Mouse (Mus musculus) limb, embryonic 11.5 days (tissue): ENCODE data around the gene Wdr20rt. TPM values are rescaled to one million over a fixed set of nuclear protein-coding genes. Genes with fewer than 3 reads are reported as not detected.
"Not testable (repeated sequence)": the region's sequence is repeated elsewhere in the genome, so short reads cannot be mapped to it uniquely, and the experiment has no call there.

ENCODE experiments used
- ATAC-seq: fragments of 200-750 bp; cut with Nextera tagmentation; 2 replicates; pipeline ENCODE4 v1.8.0; 2017; ENCODE audit warnings: low read depth; ENCODE audit not compliant: insufficient number of reproducible peaks, low FRiP score, low TSS enrichment
- DNase-seq: peaks from one replicate; pipeline ENCODE4 v3.0.0-alpha.2; 2015; ENCODE audit warnings: low spot score
- H3K27ac ChIP-seq: fragments of 300-500 bp; sonication (generic); replicated peaks from 2 replicates; pipeline ENCODE4 v1.5.1; 2014; ENCODE audit warnings: low read depth, mild to moderate bottlenecking, low read length
- H3K27me3 ChIP-seq: fragments of 300-500 bp; sonication (generic); 2 replicates; pipeline ENCODE4 v1.6.1; 2014; ENCODE audit warnings: mild to moderate bottlenecking, low read length, mixed read lengths; ENCODE audit not compliant: control insufficient read depth, insufficient read depth
- H3K36me3 ChIP-seq: fragments of 300-500 bp; sonication (generic); 2 replicates; pipeline ENCODE4 v1.6.1; 2014; ENCODE audit warnings: mild to moderate bottlenecking, low read length, moderate library complexity, mixed read lengths; ENCODE audit not compliant: control insufficient read depth, insufficient read depth
- H3K4me1 ChIP-seq: fragments of 300-500 bp; sonication (generic); 2 replicates; pipeline ENCODE4 v1.6.1; 2014; ENCODE audit warnings: low read length, mixed read lengths; ENCODE audit not compliant: control insufficient read depth, insufficient read depth
- H3K4me2 ChIP-seq: fragments of 300-500 bp; sonication (generic); 2 replicates; pipeline ENCODE4 v1.6.1; 2014; ENCODE audit warnings: low read depth, mild to moderate bottlenecking, moderate library complexity; ENCODE audit not compliant: severe bottlenecking
- H3K4me3 ChIP-seq: fragments of 300-500 bp; sonication (generic); 2 replicates; pipeline ENCODE4 v1.5.1; 2014; ENCODE audit warnings: low read depth, low read length
- H3K9ac ChIP-seq: fragments of 300-500 bp; sonication (generic); 2 replicates; pipeline ENCODE4 v1.6.1; 2014; ENCODE audit warnings: mild to moderate bottlenecking, low read length
- H3K9me3 ChIP-seq: fragments of 300-500 bp; sonication (generic); 2 replicates; pipeline ENCODE4 v1.6.1; 2016; ENCODE audit warnings: low read length; ENCODE audit not compliant: control insufficient read depth
- WGBS: fragments of 180-500 bp; shearing (Covaris S2); extraction: QIAGEN DNeasy Blood & Tissue Kit; methylation state at CpG from one replicate; pipeline ENCODE4 v1.1.7; 2014; 5-methylcytosine and 5-hydroxymethylcytosine counted together
- polyA plus RNA-seq: library from polyadenylated mRNA; unstranded; fragments of >200 nt; fragmentation: Nextera tagmentation; extraction: Ambion mirVana; gene quantifications from 2 replicates; pipeline ENCODE4 v1.2.1, GENCODE M21; 2014

The Wdr20rt gene
- polyA plus RNA-seq, 1 experiment from 2014 or later = not detected

- H3K4me2 ChIP-seq, DNase-seq, H3K4me3 ChIP-seq, ATAC-seq, H3K9me3 ChIP-seq, H3K27me3 ChIP-seq, H3K36me3 ChIP-seq, H3K4me1 ChIP-seq, H3K27ac ChIP-seq, H3K9ac ChIP-seq: not testable (repeated sequence)
- 82% methylated on average over 2 of the region's 2 CpGs for WGBS
Measured at GRCm38 (mm10) chr12:65232801-65233200, 7.5 kb downstream of the Wdr20rt start.

GRCm38 (mm10) chr12:65250116-65250738, 24.9 kb downstream of the Wdr20rt start:
- WGBS = 93% methylated on average over 10 of the region's 10 CpGs
- Histone ChIP-seq H3K27ac (no peak overlapping the region), H3K4me3 (no peak overlapping the region), H3K4me1 (no peaks in the 10 kb centered on the region), H3K27me3 (no peaks in the 10 kb centered on the region), H3K4me2 (no peak overlapping the region), H3K36me3 (no peaks in the 10 kb centered on the region), H3K9ac (no peak overlapping the region), H3K9me3 (no peaks in the 10 kb centered on the region)
- ATAC-seq (no peak), DNase-seq (no peak)

GRCm38 (mm10) chr12:65256887-65257286, 31.6 kb downstream of the Wdr20rt start:
- DNase-seq = no peak
- H3K27ac ChIP-seq = no peak overlapping the region
- no peak overlapping the region for H3K4me3 ChIP-seq
- no peak overlapping the region for H3K4me2 ChIP-seq
- H3K36me3 ChIP-seq = no peaks in the 10 kb centered on the region
- ATAC-seq = no peak
- no peaks in the 10 kb centered on the region for H3K9me3 ChIP-seq
- H3K27me3 ChIP-seq = no peaks in the 10 kb centered on the region
- H3K4me1 ChIP-seq = no peaks in the 10 kb centered on the region
- H3K9ac ChIP-seq = no peak overlapping the region

- DNase-seq (peak; percentile 27), ATAC-seq (no peak)
- H3K9ac ChIP-seq = no peak overlapping the region
- H3K27ac ChIP-seq = no peak overlapping the region
- H3K9me3 ChIP-seq = no peaks in the 10 kb centered on the region
- no peak overlapping the region for H3K4me3 ChIP-seq
- no peak overlapping the region; the same call in 1 of the 2 replicates for H3K4me2 ChIP-seq
- H3K27me3 ChIP-seq = no peaks in the 10 kb centered on the region
- no peaks in the 10 kb centered on the region for H3K36me3 ChIP-seq
- H3K4me1 ChIP-seq = no peaks in the 10 kb centered on the region
- 52% methylated on average over 19 of the region's 19 CpGs for WGBS
Measured at GRCm38 (mm10) chr12:65258212-65259138, 33.2 kb downstream of the Wdr20rt start.

- H3K27ac ChIP-seq = no peak overlapping the region
- no peak overlapping the region for H3K4me3 ChIP-seq
- H3K4me2 ChIP-seq = no peak overlapping the region
- DNase-seq (no peak), ATAC-seq (no peak)
- WGBS = 87% methylated on average over 13 of the region's 13 CpGs
- H3K9me3 ChIP-seq = no peaks in the 10 kb centered on the region
- no peaks in the 10 kb centered on the region for H3K4me1 ChIP-seq
- no peaks in the 10 kb centered on the region for H3K27me3 ChIP-seq
- no peak overlapping the region for H3K9ac ChIP-seq
- H3K36me3 ChIP-seq = no peaks in the 10 kb centered on the region
Measured at GRCm38 (mm10) chr12:65259139-65260111, 34.1 kb downstream of the Wdr20rt start.

- no peak overlapping the region for H3K4me3 ChIP-seq
- WGBS = 79% methylated on average over 5 of the region's 5 CpGs
- H3K9me3 ChIP-seq = no peaks in the 10 kb centered on the region
- H3K36me3 ChIP-seq = no peaks in the 10 kb centered on the region
- no peak overlapping the region for H3K27ac ChIP-seq
- no peak for ATAC-seq
- H3K4me1 ChIP-seq = no peaks in the 10 kb centered on the region
- DNase-seq = no peak
- no peak overlapping the region for H3K9ac ChIP-seq
- no peaks in the 10 kb centered on the region for H3K27me3 ChIP-seq
- no peak overlapping the region for H3K4me2 ChIP-seq
Measured at GRCm38 (mm10) chr12:65268311-65268984, 43.1 kb downstream of the Wdr20rt start.

GRCm38 (mm10) chr12:65269406-65269805, 44.1 kb downstream of the Wdr20rt start:
- no peaks in the 10 kb centered on the region for H3K27me3 ChIP-seq
- no peak overlapping the region for H3K4me2 ChIP-seq
- no peaks in the 10 kb centered on the region for H3K36me3 ChIP-seq
- H3K4me3 ChIP-seq = no peak overlapping the region
- DNase-seq (no peak), ATAC-seq (no peak)
- WGBS = 82% methylated on average over 5 of the region's 5 CpGs
- no peak overlapping the region for H3K27ac ChIP-seq
- H3K9ac ChIP-seq = no peak overlapping the region
- no peaks in the 10 kb centered on the region for H3K4me1 ChIP-seq
- no peaks in the 10 kb centered on the region for H3K9me3 ChIP-seq
